Mouse (Mus musculus) small intestine, adult 2 months (tissue): ENCODE measurements around the gene Adipor2. TPM values are rescaled to one million over a fixed set of nuclear protein-coding genes. Genes with fewer than 3 reads are reported as not detected.
"Not testable (repeated sequence)": the region's sequence is repeated elsewhere in the genome, so short reads cannot be mapped to it uniquely, and the experiment has no call there.

Experiments
- H3K27ac ChIP-seq: fragments of 200-500 bp; 2 replicates; pipeline ENCODE4 v1.5.1; 2012; ENCODE audit warnings: low read depth, low read length, control low read depth, inconsistent platforms; ENCODE audit not compliant: insufficient read depth
- H3K27me3 ChIP-seq: fragments of 200-500 bp; 2 replicates; pipeline ENCODE4 v1.6.1; 2012; ENCODE audit warnings: mild to moderate bottlenecking, moderate library complexity, low read length, inconsistent platforms; ENCODE audit not compliant: control insufficient read depth, insufficient read depth
- H3K36me3 ChIP-seq: fragments of 200-500 bp; 2 replicates; pipeline ENCODE4 v1.6.1; 2012; ENCODE audit warnings: mild to moderate bottlenecking, low read length, control low read depth, inconsistent platforms; ENCODE audit not compliant: control insufficient read depth, insufficient read depth
- H3K4me1 ChIP-seq: fragments of 200-500 bp; 2 replicates; pipeline ENCODE4 v1.6.1; 2012; ENCODE audit warnings: low read length, inconsistent platforms, mixed read lengths; ENCODE audit not compliant: control insufficient read depth, insufficient read depth, insufficient read length
- H3K4me3 ChIP-seq: fragments of 200-500 bp; 2 replicates; pipeline ENCODE4 v1.5.1; 2012; ENCODE audit warnings: low read depth, mild to moderate bottlenecking, control low read depth, inconsistent platforms, low read length, moderate library complexity
- CTCF ChIP-seq: fragments of 200-500 bp; IDR thresholded peaks from 2 replicates; pipeline ENCODE4 v1.5.1; 2012; ENCODE audit warnings: low read depth, mild to moderate bottlenecking, control low read depth, inconsistent platforms, low read length, moderate library complexity, mixed read lengths; ENCODE audit not compliant: insufficient replicate concordance, insufficient read length; ENCODE audit errors: extremely low read depth
- POLR2A ChIP-seq: fragments of 200-500 bp; IDR thresholded peaks from 2 replicates; pipeline ENCODE4 v1.6.1; 2012; ENCODE audit warnings: low read depth, mild to moderate bottlenecking, control low read depth, inconsistent platforms, low read length, moderate library complexity
- WGBS: fragments of 180-500 bp; shearing (Covaris S2); methylation state at CpG from one replicate; pipeline ENCODE4 v1.1.7; 2018; 5-methylcytosine and 5-hydroxymethylcytosine counted together
- polyA plus RNA-seq: library from polyadenylated mRNA; depleted of rRNA; stranded (reverse); fragments of >200 nt; gene quantifications from 2 replicates; pipeline ENCODE4 v1.2.3, GENCODE M21; 2012

The Adipor2 gene
- polyA plus RNA-seq, 1 experiment = 112 TPM

- WGBS = 81% methylated on average over 3 of the region's 3 CpGs
- H3K36me3 ChIP-seq = peaks cover 72% of the 10 kb centered on the region
- no peaks in the 10 kb centered on the region for H3K4me1 ChIP-seq
- no peaks in the 10 kb centered on the region for H3K27me3 ChIP-seq
- no peak for TF ChIP-seq CTCF
- TF ChIP-seq POLR2A = no peak
- H3K27ac ChIP-seq = no peak overlapping the region
- H3K4me3 ChIP-seq = no peak overlapping the region
Observed at GRCm38 (mm10) chr6:119360925-119361702, 56.4 kb downstream of the Adipor2 start.

GRCm38 (mm10) chr6:119360250-119360649 is 57.3 kb downstream of the Adipor2 start:
- H3K27me3 ChIP-seq, H3K4me1 ChIP-seq, H3K27ac ChIP-seq, H3K4me3 ChIP-seq: not testable (repeated sequence)
- peaks cover 78% of the 10 kb centered on the region for H3K36me3 ChIP-seq
- WGBS = 87% methylated on average over 6 of the region's 6 CpGs

- no peaks in the 10 kb centered on the region for H3K4me1 ChIP-seq
- no peak overlapping the region for H3K4me3 ChIP-seq
- H3K27ac ChIP-seq = no peak overlapping the region
- WGBS = 93% methylated on average over 8 of the region's 8 CpGs
- no peak for TF ChIP-seq POLR2A
- TF ChIP-seq CTCF = no peak
- H3K36me3 ChIP-seq = peaks cover 82% of the 10 kb centered on the region
- H3K27me3 ChIP-seq = no peaks in the 10 kb centered on the region
Observed at GRCm38 (mm10) chr6:119358020-119358571, 59.4 kb downstream of the Adipor2 start.

DNA sequence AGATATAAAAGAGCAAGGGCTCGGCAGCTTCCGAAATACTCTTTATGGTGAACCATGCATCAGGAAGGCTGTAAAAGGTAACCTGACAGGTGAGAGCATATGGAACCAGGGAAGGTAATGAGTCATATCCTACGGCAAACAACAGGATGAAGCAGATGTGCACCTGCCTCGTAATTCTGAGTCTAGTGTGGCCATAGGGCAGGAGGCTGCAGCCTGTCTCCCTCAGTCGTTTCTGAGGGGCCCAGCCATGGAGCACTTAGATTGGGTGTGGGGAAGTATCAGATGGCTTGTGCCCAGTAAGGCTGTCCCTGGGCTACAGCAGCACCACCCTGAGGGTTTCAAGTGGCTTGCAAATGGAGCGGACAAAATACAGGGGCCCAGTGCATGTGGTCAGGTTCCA is 65.0 kb downstream of the Adipor2 start:
- no peak for TF ChIP-seq POLR2A
- no peak for TF ChIP-seq CTCF
- no peaks in the 10 kb centered on the region for H3K27me3 ChIP-seq
- no peaks in the 10 kb centered on the region for H3K4me1 ChIP-seq
- H3K36me3 ChIP-seq = peaks cover 39% of the 10 kb centered on the region
- no peak overlapping the region for H3K4me3 ChIP-seq
- 37% methylated on average over 6 of the region's 6 CpGs for WGBS
- no peak overlapping the region for H3K27ac ChIP-seq

DNA sequence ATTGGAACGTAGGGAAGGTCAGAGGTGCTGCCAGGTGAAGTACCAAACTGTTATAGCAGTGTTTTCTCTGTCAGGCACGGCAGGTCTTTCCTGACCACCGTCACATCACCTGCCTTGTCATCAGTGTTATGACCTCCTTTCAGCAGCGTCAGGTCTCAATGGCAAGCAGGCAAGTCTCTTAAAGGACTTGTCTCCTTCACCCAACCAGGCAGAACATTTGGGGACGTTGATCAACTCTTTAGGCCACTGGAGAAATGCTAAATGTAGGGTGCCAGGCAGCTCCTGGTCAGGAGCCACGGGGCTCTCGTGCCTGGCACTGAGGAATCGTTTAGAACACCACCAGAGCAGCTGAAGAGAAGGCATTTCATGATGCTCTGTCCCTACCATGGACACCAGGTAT is 65.8 kb downstream of the Adipor2 start:
- no peak for TF ChIP-seq CTCF
- no peak for TF ChIP-seq POLR2A
- H3K36me3 ChIP-seq = peaks cover 34% of the 10 kb centered on the region
- WGBS = 78% methylated on average over 8 of the region's 8 CpGs
- no peaks in the 10 kb centered on the region for H3K4me1 ChIP-seq
- no peaks in the 10 kb centered on the region for H3K27me3 ChIP-seq
- H3K4me3 ChIP-seq = no peak overlapping the region
- no peak overlapping the region for H3K27ac ChIP-seq

- no peaks in the 10 kb centered on the region for H3K4me1 ChIP-seq
- no peaks in the 10 kb centered on the region for H3K27me3 ChIP-seq
- 72% methylated on average over 9 of the region's 9 CpGs for WGBS
- TF ChIP-seq POLR2A (no peak), CTCF (no peak)
- no peak overlapping the region for H3K4me3 ChIP-seq
- H3K36me3 ChIP-seq = peaks cover 25% of the 10 kb centered on the region
- H3K27ac ChIP-seq = no peak overlapping the region
Observed at GRCm38 (mm10) chr6:119350703-119351198, 66.8 kb downstream of the Adipor2 start.

GRCm38 (mm10) chr6:119348234-119348633 is 69.3 kb downstream of the Adipor2 start:
- 3% methylated on average over 1 of the region's 1 CpGs for WGBS
- H3K4me1 ChIP-seq = no peaks in the 10 kb centered on the region

More at GRCm38 (mm10) chr6:119348234-119348633, 69.3 kb downstream of the Adipor2 start:
- no peak overlapping the region for H3K4me3 ChIP-seq
- TF ChIP-seq POLR2A (no peak), CTCF (peak; percentile 18; the same call in 1 of the 2 replicates)
- H3K36me3 ChIP-seq = 0 out of 2 replicates have a peak, but pooled peaks cover 1% of the 10 kb centered on the region
- H3K27ac ChIP-seq = no peak overlapping the region
- no peaks in the 10 kb centered on the region for H3K27me3 ChIP-seq
